15 mouse cellular contexts compared by ENCODE assay signal in the genomic region with DNA sequence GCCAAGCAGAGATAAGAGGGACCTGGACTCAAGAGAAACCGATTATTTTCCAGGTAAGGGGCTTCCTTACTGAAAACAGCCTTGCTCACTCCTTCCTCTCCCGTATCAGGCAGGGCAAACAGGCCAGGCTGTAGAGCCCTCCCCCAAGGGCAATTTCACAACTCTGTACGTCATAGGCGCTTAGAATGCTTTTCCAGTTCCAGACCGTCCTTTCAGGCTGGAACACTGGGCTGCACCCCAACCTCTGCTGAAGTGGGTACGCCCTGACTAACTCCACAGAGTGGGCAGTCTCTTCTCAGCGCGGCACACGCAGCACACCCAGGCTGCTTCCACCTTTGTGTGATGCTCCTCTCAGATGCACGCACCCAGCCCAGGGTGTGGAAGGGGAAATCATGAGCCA.
DNase-seq lines count a peak whose midpoint lies in the region; ATAC-seq and TF ChIP-seq lines count a peak whose summit lies in the region.
"Had no signal": no experiment of that assay in that cellular context is flagged by ENCODE, and none has a peak within 500 bp of the region (broad histone marks: within the 10 kb centered on the region; RNA-seq: fewer than 3 reads in every experiment).

No protein-coding gene starts in this region.

- H3K27ac ChIP-seq in brown adipose tissue, adult 24 weeks (replicated peaks; ENCODE audit: low read depth, low read length) = 0 out of 2 replicates have a peak overlapping the region, but pooled peaks have one; percentile 33
- no peak overlapping the region for H3K27ac ChIP-seq in liver, embryonic 16.5 days (ENCODE audit: low read length)
- H3K27ac ChIP-seq in midbrain, postnatal 0 days (ENCODE audit: low read depth, low read length) = no peak overlapping the region
- H3K27ac ChIP-seq: lung, embryonic 15.5 days had no signal

- TF ChIP-seq CTCF in midbrain, postnatal 0 days (IDR thresholded peaks at IDR 0.05) = no peak

- H3K27me3 ChIP-seq in liver, embryonic 16.5 days (ENCODE audit: control insufficient read depth, insufficient read depth, low read depth, low read length) = no peaks in the 10 kb centered on the region
- 0 out of 2 replicates have a peak, but pooled peaks cover 3% of the 10 kb centered on the region for H3K27me3 ChIP-seq in midbrain, postnatal 0 days (ENCODE audit: insufficient read depth, low read length)
- H3K27me3 ChIP-seq: lung, embryonic 15.5 days had no signal

- no peaks in the 10 kb centered on the region for H3K36me3 ChIP-seq in liver, embryonic 16.5 days (ENCODE audit: control insufficient read depth, insufficient read depth)
- no peaks in the 10 kb centered on the region for H3K36me3 ChIP-seq in midbrain, postnatal 0 days (ENCODE audit: insufficient read depth, low read length)
- H3K36me3 ChIP-seq: G1E; lung, embryonic 15.5 days had no signal

- no peak overlapping the region for H3K4me3 ChIP-seq in brown adipose tissue, adult 24 weeks (ENCODE audit: insufficient read depth, low read depth, low read length)
- no peak overlapping the region for H3K4me3 ChIP-seq in liver, embryonic 16.5 days (ENCODE audit: low read depth, low read length)
- no peak overlapping the region for H3K4me3 ChIP-seq in midbrain, postnatal 0 days (ENCODE audit: low read depth, low read length)
- H3K4me3 ChIP-seq: lung, embryonic 15.5 days had no signal

- H3K4me2 ChIP-seq in liver, embryonic 16.5 days (ENCODE audit: low read depth, low read length) = no peak overlapping the region
- no peak overlapping the region for H3K4me2 ChIP-seq in midbrain, postnatal 0 days (ENCODE audit: low read depth, low read length, poor library complexity, severe bottlenecking)
- H3K4me2 ChIP-seq: lung, embryonic 15.5 days had no signal

- H3K9me3 ChIP-seq in liver, embryonic 16.5 days (replicated peaks; ENCODE audit: control insufficient read depth, low read length) = no peaks in the 10 kb centered on the region
- H3K9me3 ChIP-seq in midbrain, postnatal 0 days (ENCODE audit: low read length) = no peaks in the 10 kb centered on the region
- H3K9me3 ChIP-seq: G1E; lung, embryonic 15.5 days had no signal

- 62% methylated on average over 10 of the region's 10 CpGs for WGBS in liver, embryonic 16.5 days (ENCODE audit: insufficient replicate concordance)
- WGBS in midbrain, postnatal 0 days = 89% methylated on average over 10 of the region's 10 CpGs

- no peak overlapping the region for H3K9ac ChIP-seq in liver, embryonic 16.5 days (ENCODE audit: low read depth, low read length)
- no peak overlapping the region for H3K9ac ChIP-seq in midbrain, postnatal 0 days (replicated peaks; ENCODE audit: low read length, poor library complexity, severe bottlenecking)
- H3K9ac ChIP-seq: lung, embryonic 15.5 days had no signal

- ATAC-seq in liver, embryonic 16.5 days (ENCODE audit: low read depth) = peak; percentile 81
- ATAC-seq in monocyte, adult 5-6 weeks (replicated peaks; ENCODE audit: insufficient number of reproducible peaks, low FRiP score, low TSS enrichment, poor library complexity, severe bottlenecking) = peak; percentile 38; the same call in 1 of the 2 replicates
- no peak for ATAC-seq in midbrain, postnatal 0 days (ENCODE audit: low FRiP score)
- ATAC-seq: activated CD4-positive, CD25-positive, alpha-beta regulatory T cell, adult 4 months had no signal

- peak; percentile 77 for DNase-seq in gastrocnemius, adult 18-20 months (ENCODE audit: low spot score)
- DNase-seq in gastrocnemius, postnatal 10 days = no peak
- no peak for DNase-seq in thymus, postnatal 0 days (ENCODE audit: low spot score)
- DNase-seq in midbrain, postnatal 0 days (ENCODE audit: low spot score) = no peak
- no peak for DNase-seq in kidney, adult 8-10 months
- DNase-seq: B cell, adult 2 months; heart, postnatal 14 days; kidney, postnatal 36 days; thymus, adult 2 months had no signal

- peaks cover 9% of the 10 kb centered on the region for H3K4me1 ChIP-seq in brown adipose tissue, adult 24 weeks (ENCODE audit: control insufficient read depth, insufficient read depth, insufficient read length, low read length)
- no peaks in the 10 kb centered on the region for H3K4me1 ChIP-seq in liver, embryonic 16.5 days (ENCODE audit: control insufficient read depth, low read depth, low read length)
- H3K4me1 ChIP-seq in midbrain, postnatal 0 days (ENCODE audit: insufficient read depth, low read length) = no peaks in the 10 kb centered on the region
